Mouse (Mus musculus) stomach, postnatal 0 days (tissue): ENCODE results near the gene Fam3c.

ENCODE experiments used
- CTCF ChIP-seq: IDR thresholded peaks from 2 replicates; pipeline ENCODE4 v1.5.1; 2016; ENCODE audit warnings: antibody characterized with exemption, low read depth, mild to moderate bottlenecking, moderate library complexity
- EP300 ChIP-seq: optimal IDR thresholded peaks from 2 replicates; pipeline ENCODE3; 2016; ENCODE audit warnings: antibody characterized with exemption

GRCm38 (mm10) chr6:22354031-22354430, 2.0 kb downstream of the Fam3c start:
- TF ChIP-seq CTCF (no peak), EP300 (no peak)
